8 mouse cellular contexts compared by ENCODE assay signal in genomic region chr9:41084191-41084901, GRCm38 (mm10).
DNase-seq lines count a peak whose midpoint lies in the region; ATAC-seq lines count a peak whose summit lies in the region.

No protein-coding gene starts in this region.

- H3K4me1 ChIP-seq in embryonic facial prominence, embryonic 13.5 days, result peaks cover 29% of the 10 kb centered on the region
- H3K4me1 ChIP-seq in liver, embryonic 11.5 days (replicated peaks; ENCODE audit: control insufficient read depth, insufficient read depth, low read length), result peaks cover 63% of the 10 kb centered on the region

- no peak overlapping the region for H3K4me3 ChIP-seq in embryonic facial prominence, embryonic 13.5 days
- H3K4me3 ChIP-seq in liver, embryonic 11.5 days (ENCODE audit: low read depth, low read length), result no peak overlapping the region

- H3K9ac ChIP-seq in embryonic facial prominence, embryonic 13.5 days, result no peak overlapping the region
- H3K9ac ChIP-seq in liver, embryonic 11.5 days (ENCODE audit: low read depth, low read length), result no peak overlapping the region

- peak; percentile 53 for DNase-seq in layer of hippocampus, adult 9-11 months
- no peak for DNase-seq in layer of hippocampus, postnatal 10 days (ENCODE audit: low spot score in 2 of 2)
- DNase-seq in heart, postnatal 4 days, result peak; percentile 69
- no peak for DNase-seq in liver, embryonic 11.5 days (ENCODE audit: low spot score)
- peak; percentile 25 for DNase-seq in thymus, postnatal 25 days
- no peak for DNase-seq in cerebellum, postnatal 36 days
- DNase-seq in spleen, adult 12 weeks (ENCODE audit: low spot score), result no peak

- 29% methylated on average over 11 of the region's 11 CpGs for WGBS in embryonic facial prominence, embryonic 13.5 days
- WGBS in liver, embryonic 11.5 days, result 20% methylated on average over 11 of the region's 11 CpGs

- no peaks in the 10 kb centered on the region for H3K36me3 ChIP-seq in embryonic facial prominence, embryonic 13.5 days
- no peaks in the 10 kb centered on the region for H3K36me3 ChIP-seq in liver, embryonic 11.5 days (ENCODE audit: control insufficient read depth, insufficient read depth, low read length)

- H3K4me2 ChIP-seq in embryonic facial prominence, embryonic 13.5 days, result peak overlapping the region; percentile 14; the same call in 1 of the 2 replicates
- peak overlapping the region; percentile 35 for H3K4me2 ChIP-seq in liver, embryonic 11.5 days

- peak overlapping the region; percentile 40 for H3K27ac ChIP-seq in embryonic facial prominence, embryonic 13.5 days
- H3K27ac ChIP-seq in liver, embryonic 11.5 days (ENCODE audit: low read depth, low read length), result peak overlapping the region; percentile 36; the same call in 1 of the 2 replicates

- H3K9me3 ChIP-seq in embryonic facial prominence, embryonic 13.5 days, result no peaks in the 10 kb centered on the region
- H3K9me3 ChIP-seq in liver, embryonic 11.5 days (ENCODE audit: control insufficient read depth, low read length), result no peaks in the 10 kb centered on the region

- no peak for ATAC-seq in embryonic facial prominence, embryonic 13.5 days (ENCODE audit: insufficient number of reproducible peaks, insufficient read depth, low FRiP score, low TSS enrichment, low read depth)
- peak; percentile 19; the same call in 1 of the 2 replicates for ATAC-seq in liver, embryonic 11.5 days (replicated peaks; ENCODE audit: low FRiP score)

- H3K27me3 ChIP-seq in embryonic facial prominence, embryonic 13.5 days, result no peaks in the 10 kb centered on the region
- H3K27me3 ChIP-seq in liver, embryonic 11.5 days (replicated peaks; ENCODE audit: control insufficient read depth, insufficient read depth, low read length), result no peaks in the 10 kb centered on the region

Comparison
In these comparisons a context has a peak if more than half of its experiments do, and no peak if none do; other contexts are left out.
1. DNase-seq: peak in layer of hippocampus, adult 9-11 months (single experiment), heart, postnatal 4 days (single experiment) and thymus, postnatal 25 days (single experiment); none in layer of hippocampus, postnatal 10 days (0 of 2), liver, embryonic 11.5 days (single experiment), cerebellum, postnatal 36 days (0 of 2) and spleen, adult 12 weeks (single experiment).